Mouse (Mus musculus) heart, embryonic 10.5 days (tissue): ENCODE data around the gene 1700030K09Rik. TPM values are rescaled to one million over a fixed set of nuclear protein-coding genes. Genes with fewer than 3 reads are reported as not detected.

Experiments
- DNase-seq: peaks from one replicate; pipeline ENCODE4 v3.0.0-alpha.2; 2017; ENCODE audit warnings: low spot score
- H3K27ac ChIP-seq: fragments of 300-500 bp; sonication (generic); 2 replicates; pipeline ENCODE4 v1.5.1; 2016; ENCODE audit warnings: mild to moderate bottlenecking
- H3K27me3 ChIP-seq: fragments of 300-500 bp; sonication (generic); 2 replicates; pipeline ENCODE4 v1.6.1; 2016; ENCODE audit warnings: mild to moderate bottlenecking; ENCODE audit not compliant: poor library complexity, insufficient read depth, severe bottlenecking
- H3K36me3 ChIP-seq: fragments of 300-500 bp; sonication (generic); 2 replicates; pipeline ENCODE4 v1.6.1; 2016; ENCODE audit warnings: mild to moderate bottlenecking, moderate library complexity
- H3K4me1 ChIP-seq: fragments of 300-500 bp; sonication (generic); 2 replicates; pipeline ENCODE4 v1.6.1; 2016; ENCODE audit warnings: mild to moderate bottlenecking
- H3K4me3 ChIP-seq: fragments of 300-500 bp; sonication (generic); 2 replicates; pipeline ENCODE4 v1.5.1; 2016; ENCODE audit warnings: mild to moderate bottlenecking, moderate library complexity
- H3K9me3 ChIP-seq: fragments of 300-500 bp; sonication (generic); 2 replicates; pipeline ENCODE4 v1.6.1; 2016; ENCODE audit warnings: mild to moderate bottlenecking, moderate library complexity
- WGBS: fragments of 180-500 bp; shearing (Covaris S2); methylation state at CpG from one replicate; pipeline ENCODE4 v1.1.7; 2016; 5-methylcytosine and 5-hydroxymethylcytosine counted together
- polyA plus RNA-seq: library from polyadenylated mRNA; unstranded; fragments of >200 nt; fragmentation: Nextera tagmentation; extraction: Ambion mirVana; gene quantifications from 2 replicates; pipeline ENCODE4 v1.2.1, GENCODE M21; 2016

The 1700030K09Rik gene
- 9.7 and 12.0 TPM in 2 replicates for polyA plus RNA-seq

GRCm38 (mm10) chr8:72443338-72443993, at the start of gene 1700030K09Rik, which contains the start of gene Calr3:
Gene 1700030K09Rik, plus strand, starts transcription at chr8:72443880.
Gene Calr3, minus strand, starts transcription at chr8:72443870.
- no peaks in the 10 kb centered on the region for H3K27me3 ChIP-seq
- H3K36me3 ChIP-seq: peaks cover 10% of the 10 kb centered on the region
- peak; percentile 100 for DNase-seq
- H3K4me3 ChIP-seq: peak within 1 kb of the TSS; percentile 60
- WGBS: 5% methylated on average over 34 of the region's 34 CpGs
- H3K27ac ChIP-seq: peak within 1 kb of the TSS; percentile 89
- no peaks in the 10 kb centered on the region for H3K9me3 ChIP-seq
- H3K4me1 ChIP-seq: peaks cover 10% of the 10 kb centered on the region

GRCm38 (mm10) chr8:72401381-72401780, 42.3 kb upstream of the 1700030K09Rik start:
- Histone ChIP-seq H3K27me3 (no peaks in the 10 kb centered on the region), H3K4me3 (no peak overlapping the region), H3K36me3 (peaks cover 39% of the 10 kb centered on the region), H3K9me3 (no peaks in the 10 kb centered on the region), H3K27ac (0 out of 2 replicates have a peak overlapping the region, but pooled peaks have one; percentile 8), H3K4me1 (peaks cover 20% of the 10 kb centered on the region)
- 83% methylated on average over 1 of the region's 1 CpGs for WGBS
- no peak for DNase-seq

DNA sequence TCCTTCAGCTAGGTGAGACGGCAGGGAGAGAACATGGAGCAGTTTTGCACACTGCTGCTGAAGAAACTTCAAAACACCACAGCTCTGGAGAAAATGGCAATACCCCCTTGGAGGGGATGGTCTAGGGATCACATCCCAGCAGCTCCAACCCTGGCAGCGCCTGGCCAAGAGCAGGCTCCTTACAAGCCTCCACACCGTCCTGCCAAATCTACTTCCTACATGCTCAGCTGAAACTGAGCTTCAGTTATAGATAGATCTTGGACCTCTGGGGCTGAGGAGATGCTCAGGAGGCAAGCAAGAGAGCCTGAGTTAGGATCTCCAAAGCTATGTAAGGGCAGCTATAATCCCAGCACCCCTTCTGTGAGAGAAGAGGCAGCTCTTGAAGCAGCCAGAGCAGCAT, 40.7 kb upstream of the 1700030K09Rik start:
- Histone ChIP-seq H3K27ac (no peak overlapping the region), H3K9me3 (no peaks in the 10 kb centered on the region), H3K4me3 (no peak overlapping the region), H3K27me3 (no peaks in the 10 kb centered on the region), H3K36me3 (peaks cover 26% of the 10 kb centered on the region), H3K4me1 (peaks cover 20% of the 10 kb centered on the region)
- WGBS: 96% methylated on average over 3 of the region's 3 CpGs
- DNase-seq: no peak

DNA sequence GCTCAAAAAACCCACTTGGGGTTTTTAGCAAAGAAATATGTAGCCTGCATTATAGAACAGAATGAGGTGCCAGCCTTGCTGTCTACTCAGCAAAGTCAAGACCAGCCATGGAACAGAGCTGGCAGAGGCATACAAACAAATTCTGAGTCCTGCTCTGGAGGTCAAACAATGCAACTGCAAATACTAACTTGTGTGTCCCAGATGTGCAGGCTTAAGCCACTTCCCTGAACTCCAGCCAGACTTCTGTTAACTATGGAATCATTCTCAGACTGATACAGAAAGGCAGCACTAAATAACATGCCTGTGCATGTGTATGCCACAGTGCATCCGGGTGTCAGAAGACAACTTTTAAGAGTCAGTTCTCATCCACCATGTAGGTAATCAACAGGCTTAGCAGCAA, 35.8 kb upstream of the 1700030K09Rik start:
- Histone ChIP-seq H3K9me3 (no peaks in the 10 kb centered on the region), H3K4me3 (no peak overlapping the region), H3K27ac (no peak overlapping the region), H3K27me3 (no peaks in the 10 kb centered on the region), H3K4me1 (peaks cover 33% of the 10 kb centered on the region), H3K36me3 (peaks cover 12% of the 10 kb centered on the region)
- 90% methylated on average over 1 of the region's 1 CpGs for WGBS
- no peak for DNase-seq

- no peak for DNase-seq
- H3K9me3 ChIP-seq: no peaks in the 10 kb centered on the region
- H3K27me3 ChIP-seq: no peaks in the 10 kb centered on the region
- 81% methylated on average over 3 of the region's 3 CpGs for WGBS
- no peak overlapping the region for H3K4me3 ChIP-seq
- peaks cover 17% of the 10 kb centered on the region for H3K36me3 ChIP-seq
- peaks cover 48% of the 10 kb centered on the region for H3K4me1 ChIP-seq
- H3K27ac ChIP-seq: no peak overlapping the region
These were observed 34.2 kb upstream of the 1700030K09Rik start for GRCm38 (mm10) chr8:72409443-72409842.

DNA sequence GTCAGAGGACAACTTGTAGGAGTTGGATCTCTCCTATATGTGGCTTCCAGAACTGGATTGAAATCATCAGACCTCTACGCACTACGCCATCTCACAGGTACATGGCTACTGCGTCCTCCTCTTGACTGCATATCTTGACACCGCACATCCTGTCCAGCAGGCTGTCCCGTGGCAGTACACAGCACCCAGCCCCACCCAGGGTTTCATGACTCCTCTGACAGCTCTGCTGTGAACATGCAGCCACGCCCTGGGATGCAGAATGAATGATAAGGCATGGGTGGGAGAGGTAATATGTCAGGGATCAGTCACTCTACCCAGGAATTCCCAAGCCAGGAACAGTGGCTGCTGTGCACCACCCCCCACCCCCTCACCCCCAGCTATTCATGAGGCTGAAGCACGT, 29.8 kb upstream of the 1700030K09Rik start:
- no peaks in the 10 kb centered on the region for H3K9me3 ChIP-seq
- no peak overlapping the region for H3K4me3 ChIP-seq
- peak; percentile 89 for DNase-seq
- H3K27ac ChIP-seq: no peak overlapping the region
- no peaks in the 10 kb centered on the region for H3K27me3 ChIP-seq
- H3K36me3 ChIP-seq: peaks cover 25% of the 10 kb centered on the region
- WGBS: 70% methylated on average over 7 of the region's 7 CpGs
- peaks cover 89% of the 10 kb centered on the region for H3K4me1 ChIP-seq

GRCm38 (mm10) chr8:72415252-72415651, 28.4 kb upstream of the 1700030K09Rik start:
- H3K4me3 ChIP-seq: peak overlapping the region; percentile 13; the same call in 1 of the 2 replicates
- 74% methylated on average over 2 of the region's 2 CpGs for WGBS
- no peak for DNase-seq
- peaks cover 91% of the 10 kb centered on the region for H3K4me1 ChIP-seq
- no peaks in the 10 kb centered on the region for H3K27me3 ChIP-seq
- H3K36me3 ChIP-seq: peaks cover 28% of the 10 kb centered on the region
- H3K9me3 ChIP-seq: no peaks in the 10 kb centered on the region
- 0 out of 2 replicates have a peak overlapping the region, but pooled peaks have one; percentile 11 for H3K27ac ChIP-seq

DNA sequence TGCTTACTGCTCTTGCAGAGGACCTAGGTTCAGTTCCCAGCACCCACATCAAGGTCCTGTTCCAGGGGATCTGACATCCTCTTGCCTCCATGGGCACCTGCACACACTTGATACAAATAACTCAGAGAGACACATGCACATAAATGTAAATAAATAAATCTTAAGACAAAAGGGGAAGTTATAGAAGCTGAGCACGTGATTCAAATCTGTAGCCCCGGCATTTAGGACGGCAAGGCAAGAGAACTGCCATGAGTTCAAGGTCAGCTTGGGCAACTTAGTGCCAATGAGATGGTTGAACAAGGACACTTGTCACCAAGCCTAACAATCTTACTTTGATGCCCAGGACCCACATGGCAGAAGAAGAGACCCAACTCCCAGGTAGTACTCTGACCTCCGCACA, 25.6 kb upstream of the 1700030K09Rik start:
- Histone ChIP-seq H3K36me3 (peaks cover 17% of the 10 kb centered on the region), H3K4me3 (no peak overlapping the region), H3K27ac (no peak overlapping the region), H3K9me3 (no peaks in the 10 kb centered on the region), H3K27me3 (no peaks in the 10 kb centered on the region), H3K4me1 (peaks cover 82% of the 10 kb centered on the region)
- DNase-seq: no peak
- 96% methylated on average over 4 of the region's 4 CpGs for WGBS

DNA sequence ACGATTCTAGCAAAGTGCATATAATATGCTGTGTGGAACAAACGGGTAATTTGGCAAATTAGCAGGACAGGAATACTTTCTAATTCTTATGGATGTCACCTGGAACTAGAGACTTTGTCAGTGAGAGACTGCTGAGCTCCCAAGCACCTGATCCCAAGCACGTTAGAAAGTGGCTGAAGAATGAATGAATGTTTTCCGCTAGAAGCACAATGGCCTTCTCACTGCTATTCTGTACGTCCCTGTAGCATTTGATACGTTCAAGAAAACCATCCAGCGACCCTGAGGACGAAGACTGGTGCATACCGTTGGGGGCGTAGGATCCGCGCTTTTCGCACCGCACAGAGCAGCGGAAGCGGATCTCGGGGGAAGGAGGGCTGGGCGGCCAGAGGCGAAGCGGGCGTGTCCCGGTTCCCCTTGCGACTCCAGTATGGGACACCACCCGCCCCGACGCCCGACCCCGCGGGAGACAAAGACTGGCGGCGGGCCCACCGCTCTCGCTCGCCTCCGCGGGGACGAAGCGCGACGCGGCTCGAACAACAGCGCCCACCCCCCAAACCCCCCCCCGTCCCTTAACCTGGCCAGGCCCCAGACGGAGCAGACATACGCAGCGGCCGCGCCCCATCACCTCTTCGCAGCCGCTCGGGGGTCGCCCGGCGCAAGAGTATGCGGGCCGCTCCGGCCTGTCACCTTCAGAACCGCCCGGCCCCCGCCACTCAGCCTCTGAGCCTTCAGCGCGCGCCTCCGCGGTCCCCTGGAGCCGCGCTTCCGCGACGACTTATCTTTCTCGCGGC, 22.9 kb upstream of the 1700030K09Rik start:
- H3K4me1 ChIP-seq: peaks cover 55% of the 10 kb centered on the region
- peak; percentile 82 for DNase-seq
- H3K36me3 ChIP-seq: peaks cover 8% of the 10 kb centered on the region; the same call in 1 of the 2 replicates
- no peaks in the 10 kb centered on the region for H3K27me3 ChIP-seq
- WGBS: 1% methylated on average over 71 of the region's 73 CpGs
- peak overlapping the region; percentile 92 for H3K4me3 ChIP-seq
- no peaks in the 10 kb centered on the region for H3K9me3 ChIP-seq
- peak overlapping the region; percentile 97 for H3K27ac ChIP-seq

GRCm38 (mm10) chr8:72421362-72422335, 22.0 kb upstream of the 1700030K09Rik start, which contains the start of gene Eps15l1:
Gene Eps15l1, minus strand, starts transcription at chr8:72421460.
- peaks cover 8% of the 10 kb centered on the region; the same call in 1 of the 2 replicates for H3K36me3 ChIP-seq
- no peaks in the 10 kb centered on the region for H3K27me3 ChIP-seq
- no peaks in the 10 kb centered on the region for H3K9me3 ChIP-seq
- under 1% methylated on average over 48 of the region's 48 CpGs for WGBS
- peak within 1 kb of the TSS; percentile 97 for H3K27ac ChIP-seq
- DNase-seq: peak; percentile 100
- H3K4me3 ChIP-seq: peak within 1 kb of the TSS; percentile 92
- H3K4me1 ChIP-seq: peaks cover 46% of the 10 kb centered on the region

DNA sequence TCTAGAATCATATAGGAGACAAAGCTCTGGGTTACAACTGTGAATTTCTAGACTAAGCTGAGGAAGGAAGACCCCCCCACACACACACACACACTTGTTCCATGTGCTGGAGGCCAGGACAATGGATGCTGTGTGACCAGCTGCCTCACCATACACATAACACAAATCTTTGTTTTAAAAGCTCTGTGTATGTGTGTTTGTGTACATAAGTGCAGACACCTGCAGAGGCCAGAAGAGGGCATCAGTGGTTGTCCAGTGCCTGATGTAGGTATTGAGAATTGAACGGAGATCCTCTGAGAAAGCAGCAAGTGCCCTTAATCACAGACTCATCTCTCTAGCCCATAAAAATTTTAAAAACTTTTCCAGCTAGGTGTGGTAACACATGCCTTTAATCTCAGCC, 20.8 kb upstream of the 1700030K09Rik start:
- no peaks in the 10 kb centered on the region for H3K27me3 ChIP-seq
- H3K27ac ChIP-seq: no peak overlapping the region
- H3K4me3 ChIP-seq: no peak overlapping the region
- WGBS: 74% methylated on average over 1 of the region's 1 CpGs
- no peaks in the 10 kb centered on the region for H3K9me3 ChIP-seq
- no peak for DNase-seq
- H3K36me3 ChIP-seq: peaks cover 6% of the 10 kb centered on the region; the same call in 1 of the 2 replicates
- peaks cover 33% of the 10 kb centered on the region for H3K4me1 ChIP-seq

DNA sequence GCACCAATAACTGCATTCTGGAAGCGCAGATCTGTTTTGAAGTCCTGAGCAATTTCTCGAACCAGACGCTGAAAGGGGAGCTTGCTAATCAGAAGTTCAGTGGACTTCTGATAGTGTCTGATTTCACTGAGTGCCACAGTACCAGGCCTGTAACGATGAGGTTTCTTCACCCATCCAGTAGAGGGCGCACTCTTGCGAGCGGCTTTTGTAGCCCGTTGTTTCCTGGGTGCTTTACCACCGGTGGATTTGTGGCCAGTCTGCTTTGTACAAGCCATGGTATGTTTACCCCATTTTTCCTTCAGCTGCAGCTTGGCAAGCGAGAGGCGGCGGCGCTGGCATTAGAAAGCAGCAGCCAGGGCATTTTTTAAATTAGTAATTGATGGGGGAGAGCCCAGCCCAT, 14.0 kb upstream of the 1700030K09Rik start:
- 45% methylated on average over 13 of the region's 13 CpGs for WGBS
- no peaks in the 10 kb centered on the region for H3K27me3 ChIP-seq
- H3K27ac ChIP-seq: no peak overlapping the region
- no peaks in the 10 kb centered on the region for H3K9me3 ChIP-seq
- H3K4me3 ChIP-seq: no peak overlapping the region
- H3K36me3 ChIP-seq: no peaks in the 10 kb centered on the region
- no peaks in the 10 kb centered on the region; the same call in 1 of the 2 replicates for H3K4me1 ChIP-seq
- DNase-seq: no peak
